Mouse (Mus musculus): ENCODE results near the gene Mef2a. TPM values are rescaled to one million over a fixed set of nuclear protein-coding genes. Genes with fewer than 3 reads are reported as not detected.

Gene Mef2a
- polyA plus RNA-seq, 1 experiment from 2014 or later, result 144 TPM

GRCm38 (mm10) chr7:67243894-67244282 lies 128.8 kb downstream of the Mef2a start:
- 26% methylated on average over 4 of the region's 4 CpGs for WGBS
- H3K36me3 ChIP-seq (ENCODE audit: control insufficient read depth, insufficient read depth, low read length), result peaks cover 36% of the 10 kb centered on the region
- no peak overlapping the region for H3K9ac ChIP-seq (ENCODE audit: low read length)
- H3K27ac ChIP-seq (replicated peaks in 1 of 2; ENCODE audit: control insufficient read depth in 1 of 2, insufficient read depth in 1 of 2, low read depth in 2 of 2, low read length in 2 of 2), result peak overlapping the region in 1 of 2 experiments; percentile 17; a peak in 1 of 4 replicates
- H3K27me3 ChIP-seq (ENCODE audit: control insufficient read depth, insufficient read depth, low read length), result no peaks in the 10 kb centered on the region
- no peak for ATAC-seq (ENCODE audit: insufficient number of reproducible peaks, insufficient read depth, low FRiP score, low read depth)
- no peaks in the 10 kb centered on the region for H3K9me3 ChIP-seq (ENCODE audit: control insufficient read depth, low read length)
- H3K4me2 ChIP-seq (ENCODE audit: low read length), result no peak overlapping the region
- H3K4me1 ChIP-seq (ENCODE audit: control insufficient read depth in 2 of 2, insufficient read depth in 2 of 2, low read length in 2 of 2), result peaks cover 0 to 15% of the 10 kb centered on the region in 2 experiments; a peak in 3 of 4 replicates
- H3K4me3 ChIP-seq (ENCODE audit: control insufficient read depth in 1 of 2, insufficient read depth in 1 of 2, low read depth in 1 of 2, low read length in 2 of 2), result no peak overlapping the region

GRCm38 (mm10) chr7:67243121-67243893 lies 129.4 kb downstream of the Mef2a start:
- peak overlapping the region in 1 of 2 experiments; percentile 17; a peak in 2 of 4 replicates for H3K27ac ChIP-seq (replicated peaks in 1 of 2; ENCODE audit: control insufficient read depth in 1 of 2, insufficient read depth in 1 of 2, low read depth in 2 of 2, low read length in 2 of 2)
- H3K4me1 ChIP-seq (ENCODE audit: control insufficient read depth in 2 of 2, insufficient read depth in 2 of 2, low read length in 2 of 2), result peaks cover 0 to 20% of the 10 kb centered on the region in 2 experiments; a peak in 3 of 4 replicates
- no peak overlapping the region for H3K9ac ChIP-seq (ENCODE audit: low read length)
- no peak overlapping the region for H3K4me2 ChIP-seq (ENCODE audit: low read length)
- no peaks in the 10 kb centered on the region for H3K9me3 ChIP-seq (ENCODE audit: control insufficient read depth, low read length)
- WGBS, result 54% methylated on average over 2 of the region's 2 CpGs
- no peaks in the 10 kb centered on the region for H3K27me3 ChIP-seq (ENCODE audit: control insufficient read depth, insufficient read depth, low read length)
- H3K36me3 ChIP-seq (ENCODE audit: control insufficient read depth, insufficient read depth, low read length), result peaks cover 42% of the 10 kb centered on the region
- no peak overlapping the region for H3K4me3 ChIP-seq (ENCODE audit: control insufficient read depth in 1 of 2, insufficient read depth in 1 of 2, low read depth in 1 of 2, low read length in 2 of 2)
- ATAC-seq (ENCODE audit: insufficient number of reproducible peaks, insufficient read depth, low FRiP score, low read depth), result no peak

GRCm38 (mm10) chr7:67241969-67242368 lies 130.7 kb downstream of the Mef2a start:
- H3K9ac ChIP-seq (ENCODE audit: low read length), result no peak overlapping the region
- H3K4me1 ChIP-seq (ENCODE audit: control insufficient read depth in 2 of 2, insufficient read depth in 2 of 2, low read length in 2 of 2), result peaks cover 0 to 21% of the 10 kb centered on the region in 2 experiments; a peak in 3 of 4 replicates
- H3K4me3 ChIP-seq (ENCODE audit: control insufficient read depth in 1 of 2, insufficient read depth in 1 of 2, low read depth in 1 of 2, low read length in 2 of 2), result no peak overlapping the region
- H3K9me3 ChIP-seq (ENCODE audit: control insufficient read depth, low read length), result no peaks in the 10 kb centered on the region
- H3K27me3 ChIP-seq (ENCODE audit: control insufficient read depth, insufficient read depth, low read length), result no peaks in the 10 kb centered on the region
- H3K36me3 ChIP-seq (ENCODE audit: control insufficient read depth, insufficient read depth, low read length), result peaks cover 43% of the 10 kb centered on the region
- 59% methylated on average over 3 of the region's 3 CpGs for WGBS
- ATAC-seq (ENCODE audit: insufficient number of reproducible peaks, insufficient read depth, low FRiP score, low read depth), result no peak
- H3K4me2 ChIP-seq (ENCODE audit: low read length), result no peak overlapping the region
- no peak overlapping the region for H3K27ac ChIP-seq (replicated peaks in 1 of 2; ENCODE audit: control insufficient read depth in 1 of 2, insufficient read depth in 1 of 2, low read depth in 2 of 2, low read length in 2 of 2)

- H3K36me3 ChIP-seq (ENCODE audit: control insufficient read depth, insufficient read depth, low read length), result peaks cover 79% of the 10 kb centered on the region
- no peak overlapping the region for H3K4me2 ChIP-seq (ENCODE audit: low read length)
- H3K27ac ChIP-seq (replicated peaks in 1 of 2; ENCODE audit: control insufficient read depth in 1 of 2, insufficient read depth in 1 of 2, low read depth in 2 of 2, low read length in 2 of 2), result no peak overlapping the region
- no peaks in the 10 kb centered on the region for H3K9me3 ChIP-seq (ENCODE audit: control insufficient read depth, low read length)
- no peak overlapping the region for H3K4me3 ChIP-seq (ENCODE audit: control insufficient read depth in 1 of 2, insufficient read depth in 1 of 2, low read depth in 1 of 2, low read length in 2 of 2)
- no peak overlapping the region for H3K9ac ChIP-seq (ENCODE audit: low read length)
- ATAC-seq (ENCODE audit: insufficient number of reproducible peaks, insufficient read depth, low FRiP score, low read depth), result no peak
- H3K4me1 ChIP-seq (ENCODE audit: control insufficient read depth in 2 of 2, insufficient read depth in 2 of 2, low read length in 2 of 2), result peaks cover 4 to 23% of the 10 kb centered on the region in 2 experiments
- WGBS, result 95% methylated on average over 2 of the region's 2 CpGs
- H3K27me3 ChIP-seq (ENCODE audit: control insufficient read depth, insufficient read depth, low read length), result no peaks in the 10 kb centered on the region
Observed at GRCm38 (mm10) chr7:67237752-67238151, 134.9 kb downstream of the Mef2a start.

GRCm38 (mm10) chr7:67236351-67236750 lies 136.3 kb downstream of the Mef2a start:
- Histone ChIP-seq H3K9ac (ENCODE audit: low read length) (no peak overlapping the region), H3K36me3 (ENCODE audit: control insufficient read depth, insufficient read depth, low read length) (peaks cover 89% of the 10 kb centered on the region), H3K27ac (replicated peaks in 1 of 2; ENCODE audit: control insufficient read depth in 1 of 2, insufficient read depth in 1 of 2, low read depth in 2 of 2, low read length in 2 of 2) (peak overlapping the region in 1 of 2 experiments; percentile 27; a peak in 2 of 4 replicates), H3K4me2 (ENCODE audit: low read length) (no peak overlapping the region), H3K4me3 (ENCODE audit: control insufficient read depth in 1 of 2, insufficient read depth in 1 of 2, low read depth in 1 of 2, low read length in 2 of 2) (no peak overlapping the region), H3K9me3 (ENCODE audit: control insufficient read depth, low read length) (no peaks in the 10 kb centered on the region), H3K27me3 (ENCODE audit: control insufficient read depth, insufficient read depth, low read length) (no peaks in the 10 kb centered on the region), H3K4me1 (ENCODE audit: control insufficient read depth in 2 of 2, insufficient read depth in 2 of 2, low read length in 2 of 2) (peaks cover 9 to 34% of the 10 kb centered on the region in 2 experiments)
- WGBS, result 66% methylated on average over 2 of the region's 2 CpGs
- peak; percentile 24; the same call in 1 of the 2 replicates for ATAC-seq (ENCODE audit: insufficient number of reproducible peaks, insufficient read depth, low FRiP score, low read depth)

GRCm38 (mm10) chr7:67234797-67235196 lies 137.9 kb downstream of the Mef2a start:
- WGBS, result 35% methylated on average over 8 of the region's 8 CpGs
- no peak overlapping the region for H3K4me2 ChIP-seq (ENCODE audit: low read length)
- no peak overlapping the region for H3K9ac ChIP-seq (ENCODE audit: low read length)
- H3K27ac ChIP-seq (replicated peaks in 1 of 2; ENCODE audit: control insufficient read depth in 1 of 2, insufficient read depth in 1 of 2, low read depth in 2 of 2, low read length in 2 of 2), result peak overlapping the region; percentile 8 to 51; a peak in 2 of 4 replicates
- H3K4me3 ChIP-seq (ENCODE audit: control insufficient read depth in 1 of 2, insufficient read depth in 1 of 2, low read depth in 1 of 2, low read length in 2 of 2), result no peak overlapping the region
- H3K4me1 ChIP-seq (ENCODE audit: control insufficient read depth in 2 of 2, insufficient read depth in 2 of 2, low read length in 2 of 2), result peaks cover 16 to 47% of the 10 kb centered on the region in 2 experiments
- H3K27me3 ChIP-seq (ENCODE audit: control insufficient read depth, insufficient read depth, low read length), result no peaks in the 10 kb centered on the region
- H3K9me3 ChIP-seq (ENCODE audit: control insufficient read depth, low read length), result no peaks in the 10 kb centered on the region
- no peak for ATAC-seq (ENCODE audit: insufficient number of reproducible peaks, insufficient read depth, low FRiP score, low read depth)
- peaks cover 81% of the 10 kb centered on the region for H3K36me3 ChIP-seq (ENCODE audit: control insufficient read depth, insufficient read depth, low read length)

- Histone ChIP-seq H3K9me3 (ENCODE audit: control insufficient read depth, low read length) (no peaks in the 10 kb centered on the region), H3K4me2 (ENCODE audit: low read length) (no peak overlapping the region), H3K9ac (ENCODE audit: low read length) (no peak overlapping the region), H3K4me1 (ENCODE audit: control insufficient read depth in 2 of 2, insufficient read depth in 2 of 2, low read length in 2 of 2) (peaks cover 24 to 52% of the 10 kb centered on the region in 2 experiments), H3K27ac (replicated peaks in 1 of 2; ENCODE audit: control insufficient read depth in 1 of 2, insufficient read depth in 1 of 2, low read depth in 2 of 2, low read length in 2 of 2) (0 out of 4 replicates have a peak overlapping the region, but pooled peaks have one; percentile 4 to 39), H3K4me3 (ENCODE audit: control insufficient read depth in 1 of 2, insufficient read depth in 1 of 2, low read depth in 1 of 2, low read length in 2 of 2) (no peak overlapping the region), H3K27me3 (ENCODE audit: control insufficient read depth, insufficient read depth, low read length) (no peaks in the 10 kb centered on the region), H3K36me3 (ENCODE audit: control insufficient read depth, insufficient read depth, low read length) (peaks cover 58% of the 10 kb centered on the region)
- no peak for ATAC-seq (ENCODE audit: insufficient number of reproducible peaks, insufficient read depth, low FRiP score, low read depth)
- WGBS, result 90% methylated on average over 14 of the region's 14 CpGs
Observed at GRCm38 (mm10) chr7:67232504-67232903, 140.2 kb downstream of the Mef2a start.
